Mouse (Mus musculus): Measurements from ENCODE around the gene Polr3h. TPM values are rescaled to one million over a fixed set of nuclear protein-coding genes. Genes with fewer than 3 reads are reported as not detected.

Polr3h gene
- total and polyA plus RNA-seq, 3 experiments = 40.5 to 224 (median 59.3) TPM

- no peak for TF ChIP-seq USF1 (IDR thresholded peaks at IDR 0.05; ENCODE audit: low read depth, low read length)
These were observed 73.5 kb downstream of the Polr3h start for GRCm38 (mm10) chr15:81852411-81853000.

GRCm38 (mm10) chr15:81851375-81851774, 74.7 kb downstream of the Polr3h start:
- H3K27ac ChIP-seq (ENCODE audit: insufficient read depth, low read depth) = no peak overlapping the region

More at GRCm38 (mm10) chr15:81852411-81853000, 73.5 kb downstream of the Polr3h start:
- no peak overlapping the region for H3K9ac ChIP-seq (ENCODE audit: insufficient read depth, low read depth)
- no peak for DNase-seq (ENCODE audit: extremely low read depth)
- H3K36me3 ChIP-seq (replicated peaks in 1 of 2; ENCODE audit: control insufficient read depth in 1 of 2, insufficient read depth in 1 of 2, low read length in 1 of 2) = peaks cover 42 to 68% of the 10 kb centered on the region in 2 experiments
- no peak overlapping the region for H3K4me3 ChIP-seq (replicated peaks in 1 of 3; ENCODE audit: low read depth in 2 of 3, low read length in 2 of 3, poor library complexity in 1 of 3)
- H3K4me1 ChIP-seq (ENCODE audit: control insufficient read depth in 1 of 2, insufficient read depth in 2 of 2) = peaks cover 3 to 27% of the 10 kb centered on the region in 2 experiments; a peak in 2 of 4 replicates
- no peaks in the 10 kb centered on the region for H3K9me3 ChIP-seq (replicated peaks; ENCODE audit: low read length)
- H3K27me3 ChIP-seq (replicated peaks) = no peaks in the 10 kb centered on the region
- in situ Hi-C loops (cut with MboI; ENCODE audit: low pct_ligation_motif_present, low pct_unique_long_range_greater_than_20kb, low sequenced_read_pairs) (no loop called here), dilution Hi-C loops (cut with MboI; ENCODE audit: extremely low pct_ligation_motif_present, extremely low pct_unique_long_range_greater_than_20kb, low sequenced_read_pairs) (no loop called here)
- peaks cover 43% of the 10 kb centered on the region for H3K79me2 ChIP-seq (replicated peaks; ENCODE audit: control insufficient read depth, extremely low read depth, insufficient read depth, poor library complexity, severe bottlenecking)
- no peak overlapping the region for H3K27ac ChIP-seq (ENCODE audit: insufficient read depth, low read depth)
- H3K4me2 ChIP-seq (ENCODE audit: insufficient read depth, low read depth, poor library complexity, severe bottlenecking) = no peak overlapping the region

DNA sequence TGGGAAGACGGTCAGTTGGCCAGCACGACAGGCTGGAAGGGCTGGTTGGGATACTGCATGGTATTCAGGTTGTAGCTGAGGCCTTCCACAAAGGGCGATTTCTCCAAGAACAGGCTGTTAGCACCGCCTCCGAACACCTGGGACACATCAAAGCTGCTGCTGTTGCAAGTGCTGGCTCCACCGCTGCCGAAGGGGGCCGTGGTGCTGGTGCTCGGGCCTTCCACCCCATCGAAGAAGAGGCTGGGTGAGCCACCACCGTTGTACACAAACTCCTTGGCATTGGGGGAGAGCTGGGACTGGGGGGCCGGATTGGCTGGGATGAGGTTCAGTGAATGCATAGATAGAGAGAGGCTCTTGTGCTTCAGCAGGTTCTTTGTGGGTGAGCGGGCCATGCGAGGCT, 75.3 kb downstream of the Polr3h start:
- dilution Hi-C loops (cut with MboI; ENCODE audit: extremely low pct_ligation_motif_present, extremely low pct_unique_long_range_greater_than_20kb, low sequenced_read_pairs) = no loop called here
- H3K36me3 ChIP-seq (replicated peaks in 1 of 2; ENCODE audit: control insufficient read depth in 1 of 2, insufficient read depth in 1 of 2, low read length in 1 of 2) = peaks cover 46 to 84% of the 10 kb centered on the region in 2 experiments
- no peak for DNase-seq (ENCODE audit: extremely low read depth)
- H3K4me3 ChIP-seq (replicated peaks in 1 of 3; ENCODE audit: low read depth in 2 of 3, low read length in 2 of 3, poor library complexity in 1 of 3) = no peak overlapping the region
- no peak overlapping the region for H3K9ac ChIP-seq (ENCODE audit: insufficient read depth, low read depth)
- TF ChIP-seq MYC (IDR thresholded peaks at IDR 0.05; ENCODE audit: low read depth, low read length) (no peak), ETS1 (conservative IDR thresholded peaks at IDR 0.05; ENCODE audit: low read depth, low read length) (no peak), CHD2 (IDR thresholded peaks at IDR 0.05; ENCODE audit: low read length) (no peak), MXI1 (IDR thresholded peaks at IDR 0.05; ENCODE audit: low read depth, low read length) (no peak), JUND (conservative IDR thresholded peaks at IDR 0.05; ENCODE audit: low read depth, low read length) (no peak), NRF1 (IDR thresholded peaks at IDR 0.05; ENCODE audit: low read depth, low read length) (no peak), E2F4 (IDR thresholded peaks at IDR 0.05; ENCODE audit: insufficient replicate concordance, low read depth, low read length) (no peak), USF2 (conservative IDR thresholded peaks at IDR 0.05; ENCODE audit: low read depth, low read length) (no peak), ZKSCAN1 (IDR thresholded peaks at IDR 0.05; ENCODE audit: borderline replicate concordance, low read depth, low read length) (no peak), BHLHE40 (IDR thresholded peaks at IDR 0.05; ENCODE audit: low read depth, low read length) (no peak), POLR2AphosphoS2 (IDR thresholded peaks at IDR 0.05; ENCODE audit: low read depth, low read length) (no peak), MEF2A (IDR thresholded peaks at IDR 0.05; ENCODE audit: borderline replicate concordance, low read depth, low read length) (no peak), IRF4 (IDR thresholded peaks at IDR 0.05; ENCODE audit: low read depth, low read length) (no peak), NELFE (IDR thresholded peaks at IDR 0.05; ENCODE audit: low read depth, low read length) (no peak), CHD1 (IDR thresholded peaks at IDR 0.05; ENCODE audit: low read depth, low read length) (no peak), POLR2A (IDR thresholded peaks at IDR 0.05; ENCODE audit: low read depth, low read length) (no peak), UBTF (IDR thresholded peaks at IDR 0.05; ENCODE audit: low read depth, low read length) (no peak), GABPA (IDR thresholded peaks at IDR 0.05; ENCODE audit: insufficient replicate concordance, low read depth, low read length) (no peak), ZMIZ1 (IDR thresholded peaks at IDR 0.05; ENCODE audit: low read depth, low read length) (no peak), RCOR1 (conservative IDR thresholded peaks at IDR 0.05; ENCODE audit: low read depth, low read length) (no peak)
- no peaks in the 10 kb centered on the region for H3K27me3 ChIP-seq (replicated peaks)
- peaks cover 28% of the 10 kb centered on the region for H3K79me2 ChIP-seq (replicated peaks; ENCODE audit: control insufficient read depth, extremely low read depth, insufficient read depth, poor library complexity, severe bottlenecking)
- H3K27ac ChIP-seq (ENCODE audit: insufficient read depth, low read depth) = no peak overlapping the region
- no peak overlapping the region for H3K4me2 ChIP-seq (ENCODE audit: insufficient read depth, low read depth, poor library complexity, severe bottlenecking)
- peaks cover 8 to 39% of the 10 kb centered on the region in 2 experiments for H3K4me1 ChIP-seq (ENCODE audit: control insufficient read depth in 1 of 2, insufficient read depth in 2 of 2)
- no peaks in the 10 kb centered on the region for H3K9me3 ChIP-seq (replicated peaks; ENCODE audit: low read length)
- in situ Hi-C loops (cut with MboI; ENCODE audit: low pct_ligation_motif_present, low pct_unique_long_range_greater_than_20kb, low sequenced_read_pairs) = no loop called here

More at GRCm38 (mm10) chr15:81851375-81851774, 74.7 kb downstream of the Polr3h start:
- H3K79me2 ChIP-seq (replicated peaks; ENCODE audit: control insufficient read depth, extremely low read depth, insufficient read depth, poor library complexity, severe bottlenecking) = peaks cover 32% of the 10 kb centered on the region
- H3K9ac ChIP-seq (ENCODE audit: insufficient read depth, low read depth) = no peak overlapping the region
- peaks cover 3 to 35% of the 10 kb centered on the region in 2 experiments; a peak in 2 of 4 replicates for H3K4me1 ChIP-seq (ENCODE audit: control insufficient read depth in 1 of 2, insufficient read depth in 2 of 2)
- TF ChIP-seq ZKSCAN1 (IDR thresholded peaks at IDR 0.05; ENCODE audit: borderline replicate concordance, low read depth, low read length) (no peak), USF2 (conservative IDR thresholded peaks at IDR 0.05; ENCODE audit: low read depth, low read length) (no peak), MEF2A (IDR thresholded peaks at IDR 0.05; ENCODE audit: borderline replicate concordance, low read depth, low read length) (no peak), KAT2A (IDR thresholded peaks at IDR 0.05; ENCODE audit: insufficient replicate concordance, low read length) (no peak), USF1 (IDR thresholded peaks at IDR 0.05; ENCODE audit: low read depth, low read length) (no peak), PAX5 (IDR thresholded peaks at IDR 0.05; ENCODE audit: low read length) (no peak), RAD21 (IDR thresholded peaks at IDR 0.05; ENCODE audit: low read depth, low read length) (no peak), UBTF (IDR thresholded peaks at IDR 0.05; ENCODE audit: low read depth, low read length) (no peak), NRF1 (IDR thresholded peaks at IDR 0.05; ENCODE audit: low read depth, low read length) (no peak), CHD2 (IDR thresholded peaks at IDR 0.05; ENCODE audit: low read length) (no peak), JUN (IDR thresholded peaks at IDR 0.05; ENCODE audit: insufficient read depth, low read depth, low read length) (no peak), ETS1 (conservative IDR thresholded peaks at IDR 0.05; ENCODE audit: low read depth, low read length) (no peak)
- H3K4me2 ChIP-seq (ENCODE audit: insufficient read depth, low read depth, poor library complexity, severe bottlenecking) = no peak overlapping the region
- H3K27me3 ChIP-seq (replicated peaks) = no peaks in the 10 kb centered on the region
- in situ Hi-C loops (cut with MboI; ENCODE audit: low pct_ligation_motif_present, low pct_unique_long_range_greater_than_20kb, low sequenced_read_pairs) = no loop called here
- H3K36me3 ChIP-seq (replicated peaks in 1 of 2; ENCODE audit: control insufficient read depth in 1 of 2, insufficient read depth in 1 of 2, low read length in 1 of 2) = peaks cover 46 to 79% of the 10 kb centered on the region in 2 experiments
- DNase-seq (ENCODE audit: extremely low read depth) = no peak
- H3K4me3 ChIP-seq (replicated peaks in 1 of 3; ENCODE audit: low read depth in 2 of 3, low read length in 2 of 3, poor library complexity in 1 of 3) = no peak overlapping the region
- dilution Hi-C loops (cut with MboI; ENCODE audit: extremely low pct_ligation_motif_present, extremely low pct_unique_long_range_greater_than_20kb, low sequenced_read_pairs) = no loop called here
- no peaks in the 10 kb centered on the region for H3K9me3 ChIP-seq (replicated peaks; ENCODE audit: low read length)

Measured in CH12.LX (cell line).